Mouse (Mus musculus): Measurements from ENCODE around the gene Mllt3.

The Mllt3 gene

GRCm38 (mm10) chr4:88033216-88033653 is at the start of gene Mllt3:
TSS of gene Mllt3 (minus strand) at chr4:88033364.
- peak; percentile 95 to 96 for DNase-seq (ENCODE audit: low spot score in 2 of 2)

- DNase-seq (ENCODE audit: low spot score in 2 of 2), result no peak
Observed at GRCm38 (mm10) chr4:88082381-88082780, 49.2 kb upstream of the Mllt3 start.

- DNase-seq (ENCODE audit: low spot score in 2 of 2), result no peak
Observed at GRCm38 (mm10) chr4:88081885-88082284, 48.7 kb upstream of the Mllt3 start.

- no peak for DNase-seq (ENCODE audit: low spot score in 2 of 2)
Observed at GRCm38 (mm10) chr4:88081417-88081816, 48.3 kb upstream of the Mllt3 start.

- DNase-seq (ENCODE audit: low spot score in 2 of 2), result no peak
Observed at GRCm38 (mm10) chr4:88078983-88079382, 45.8 kb upstream of the Mllt3 start.

- DNase-seq (ENCODE audit: low spot score in 2 of 2), result no peak
Observed at GRCm38 (mm10) chr4:88075388-88075787, 42.2 kb upstream of the Mllt3 start.

GRCm38 (mm10) chr4:88046280-88046679 is 13.1 kb upstream of the Mllt3 start:
- DNase-seq (ENCODE audit: low spot score in 2 of 2), result no peak

GRCm38 (mm10) chr4:88045151-88045550 is 12.0 kb upstream of the Mllt3 start:
- no peak for DNase-seq (ENCODE audit: low spot score in 2 of 2)

- DNase-seq (ENCODE audit: low spot score in 2 of 2), result peak; percentile 41 to 65
Observed at GRCm38 (mm10) chr4:88035361-88035760, 2.2 kb upstream of the Mllt3 start.

GRCm38 (mm10) chr4:88034387-88035157 is 1.4 kb upstream of the Mllt3 start:
- DNase-seq (ENCODE audit: low spot score in 2 of 2), result no peak

GRCm38 (mm10) chr4:88033729-88034386 is 694 bp upstream of the Mllt3 start:
- no peak for DNase-seq (ENCODE audit: low spot score in 2 of 2)

- DNase-seq (ENCODE audit: low spot score in 2 of 2), result peak; percentile 14 to 37
Observed at GRCm38 (mm10) chr4:88032151-88033098, 739 bp downstream of the Mllt3 start.

GRCm38 (mm10) chr4:88031211-88032150 is 1.7 kb downstream of the Mllt3 start:
- peak; percentile 7 to 11 for DNase-seq (ENCODE audit: low spot score in 2 of 2)

GRCm38 (mm10) chr4:88023567-88023966 is 9.6 kb downstream of the Mllt3 start:
- DNase-seq (ENCODE audit: low spot score in 2 of 2), result no peak

- DNase-seq (ENCODE audit: low spot score in 2 of 2), result no peak
Observed at GRCm38 (mm10) chr4:88022623-88023022, 10.5 kb downstream of the Mllt3 start.

GRCm38 (mm10) chr4:88020421-88020820 is 12.7 kb downstream of the Mllt3 start:
- no peak for DNase-seq (ENCODE audit: low spot score in 2 of 2)

- DNase-seq (ENCODE audit: low spot score in 2 of 2), result no peak
Observed at GRCm38 (mm10) chr4:88019645-88020044, 13.5 kb downstream of the Mllt3 start.

GRCm38 (mm10) chr4:88017452-88018350 is 15.5 kb downstream of the Mllt3 start:
- DNase-seq (ENCODE audit: low spot score in 2 of 2), result no peak

- no peak for DNase-seq (ENCODE audit: low spot score in 2 of 2)
Observed at GRCm38 (mm10) chr4:88015765-88016164, 17.4 kb downstream of the Mllt3 start.

GRCm38 (mm10) chr4:88015261-88015660 is 17.9 kb downstream of the Mllt3 start:
- no peak for DNase-seq (ENCODE audit: low spot score in 2 of 2)
